Mouse (Mus musculus) liver, embryonic 11.5 days (tissue): ENCODE results near the gene Hmg20b. TPM values are rescaled to one million over a fixed set of nuclear protein-coding genes. Genes with fewer than 3 reads are reported as not detected.

Experiments used
- ATAC-seq: fragments of 200-750 bp; cut with Nextera tagmentation; replicated peaks from 2 replicates; pipeline ENCODE4 v1.8.0; 2017; ENCODE audit warnings: moderate number of reproducible peaks, mild to moderate bottlenecking, moderate TSS enrichment, moderate library complexity; ENCODE audit not compliant: low FRiP score
- DNase-seq: peaks from one replicate; pipeline ENCODE4 v3.0.0-alpha.2; 2017; ENCODE audit warnings: low spot score
- H3K27ac ChIP-seq: fragments of 300-500 bp; sonication (generic); 2 replicates; pipeline ENCODE4 v1.5.1; 2014; ENCODE audit warnings: mild to moderate bottlenecking, low read depth, low read length, control low read depth
- H3K27me3 ChIP-seq: fragments of 300-500 bp; sonication (generic); replicated peaks from 2 replicates; pipeline ENCODE4 v1.6.1; 2014; ENCODE audit warnings: low read length, mixed read lengths; ENCODE audit not compliant: control insufficient read depth, insufficient read depth
- H3K36me3 ChIP-seq: fragments of 300-500 bp; sonication (generic); 2 replicates; pipeline ENCODE4 v1.6.1; 2014; ENCODE audit warnings: mild to moderate bottlenecking, low read length, moderate library complexity, mixed read lengths; ENCODE audit not compliant: control insufficient read depth, insufficient read depth
- H3K4me1 ChIP-seq: fragments of 300-500 bp; sonication (generic); replicated peaks from 2 replicates; pipeline ENCODE4 v1.6.1; 2014; ENCODE audit warnings: low read length, mixed read lengths; ENCODE audit not compliant: control insufficient read depth, insufficient read depth
- H3K4me2 ChIP-seq: fragments of 300-500 bp; sonication (generic); 2 replicates; pipeline ENCODE4 v1.6.1; 2014; ENCODE audit warnings: mild to moderate bottlenecking, control low read depth, moderate library complexity
- H3K4me3 ChIP-seq: fragments of 300-500 bp; sonication (generic); 2 replicates; pipeline ENCODE4 v1.5.1; 2014; ENCODE audit warnings: low read depth, low read length, control low read depth
- H3K9ac ChIP-seq: fragments of 300-500 bp; sonication (generic); 2 replicates; pipeline ENCODE4 v1.6.1; 2014; ENCODE audit warnings: low read depth, low read length, control low read depth
- H3K9me3 ChIP-seq: fragments of 300-500 bp; sonication (generic); 2 replicates; pipeline ENCODE4 v1.6.1; 2016; ENCODE audit warnings: low read length, inconsistent platforms, mixed read lengths; ENCODE audit not compliant: control insufficient read depth
- WGBS: fragments of 180-500 bp; shearing (Covaris S2); extraction: QIAGEN DNeasy Blood & Tissue Kit; methylation state at CpG from one replicate; pipeline ENCODE4 v1.1.7; 2014; 5-methylcytosine and 5-hydroxymethylcytosine counted together
- polyA plus RNA-seq: library from polyadenylated mRNA; unstranded; fragments of >200 nt; fragmentation: Nextera tagmentation; extraction: Ambion mirVana; gene quantifications from 2 replicates; pipeline ENCODE4 v1.2.1, GENCODE M21; 2014

Hmg20b gene
- polyA plus RNA-seq, 1 experiment from 2014 or later = 68.6 TPM

- Histone ChIP-seq H3K27ac (peak overlapping the region; percentile 75), H3K27me3 (no peaks in the 10 kb centered on the region), H3K4me2 (peak overlapping the region; percentile 91), H3K4me3 (peak overlapping the region; percentile 92), H3K9ac (peak overlapping the region; percentile 97), H3K9me3 (no peaks in the 10 kb centered on the region), H3K36me3 (peaks cover 23% of the 10 kb centered on the region), H3K4me1 (peaks cover 31% of the 10 kb centered on the region)
- 35% methylated on average over 6 of the region's 6 CpGs for WGBS
- no peak for DNase-seq
- ATAC-seq = 0 out of 2 replicates have a peak, but pooled peaks have one; percentile 27
Measured at GRCm38 (mm10) chr10:81376561-81377361, 26.5 kb upstream of the Hmg20b start.

DNA sequence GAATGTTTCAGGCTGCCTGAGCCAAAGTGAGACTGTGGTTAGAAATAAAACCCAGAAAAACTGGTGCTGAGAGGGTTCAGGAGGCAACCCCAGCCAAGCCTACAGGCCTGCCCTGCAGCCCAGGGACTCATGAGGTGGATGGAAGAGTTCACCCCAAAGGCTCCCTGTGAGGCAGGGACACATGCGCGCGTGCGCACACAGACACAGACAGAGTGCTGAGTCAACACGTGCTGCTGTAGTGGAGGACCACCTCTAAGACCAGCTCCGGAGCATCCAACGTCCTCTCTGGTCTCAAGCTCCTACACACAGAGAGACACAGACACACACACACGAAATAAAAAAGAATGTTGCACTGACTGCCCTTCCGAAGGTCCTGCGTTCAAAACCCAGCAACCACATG is 25.0 kb upstream of the Hmg20b start:
- Histone ChIP-seq H3K9ac (no peak overlapping the region), H3K4me2 (no peak overlapping the region), H3K36me3 (peaks cover 36% of the 10 kb centered on the region), H3K27ac (no peak overlapping the region; the same call in 1 of the 2 replicates), H3K4me1 (peaks cover 25% of the 10 kb centered on the region), H3K4me3 (no peak overlapping the region), H3K9me3 (no peaks in the 10 kb centered on the region), H3K27me3 (no peaks in the 10 kb centered on the region)
- WGBS = 93% methylated on average over 10 of the region's 10 CpGs
- DNase-seq (no peak), ATAC-seq (no peak)

DNA sequence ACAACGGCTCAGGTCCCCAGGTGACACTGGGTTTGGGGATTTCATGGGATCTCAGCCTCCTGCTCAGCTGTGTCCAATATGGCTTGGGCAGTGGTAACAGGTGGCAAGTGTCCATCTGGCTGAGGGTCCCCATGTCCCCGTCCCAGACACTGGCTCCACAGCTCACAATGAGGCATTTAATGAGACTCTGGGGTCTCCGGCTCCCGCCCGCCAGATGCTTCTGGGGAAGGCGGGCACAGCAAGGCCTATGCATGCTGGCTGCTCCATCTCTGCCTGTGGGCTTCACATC is 16.9 kb upstream of the Hmg20b start:
- H3K4me2 ChIP-seq = no peak overlapping the region
- no peaks in the 10 kb centered on the region for H3K27me3 ChIP-seq
- no peak overlapping the region for H3K4me3 ChIP-seq
- H3K27ac ChIP-seq = no peak overlapping the region
- H3K9me3 ChIP-seq = no peaks in the 10 kb centered on the region
- H3K4me1 ChIP-seq = peaks cover 34% of the 10 kb centered on the region
- H3K36me3 ChIP-seq = peaks cover 54% of the 10 kb centered on the region
- no peak for ATAC-seq
- H3K9ac ChIP-seq = no peak overlapping the region
- 89% methylated on average over 6 of the region's 6 CpGs for WGBS
- no peak for DNase-seq

GRCm38 (mm10) chr10:81366477-81367206 is 16.4 kb upstream of the Hmg20b start:
- H3K4me3 ChIP-seq = no peak overlapping the region
- H3K4me2 ChIP-seq = no peak overlapping the region
- ATAC-seq (peak; percentile 4; the same call in 1 of the 2 replicates), DNase-seq (no peak)
- H3K4me1 ChIP-seq = peaks cover 39% of the 10 kb centered on the region
- H3K27ac ChIP-seq = 0 out of 2 replicates have a peak overlapping the region, but pooled peaks have one; percentile 35
- H3K9ac ChIP-seq = no peak overlapping the region
- no peaks in the 10 kb centered on the region for H3K27me3 ChIP-seq
- H3K9me3 ChIP-seq = no peaks in the 10 kb centered on the region
- WGBS = 73% methylated on average over 6 of the region's 6 CpGs
- peaks cover 54% of the 10 kb centered on the region for H3K36me3 ChIP-seq

- DNase-seq = no peak
Measured at GRCm38 (mm10) chr10:81365672-81366476, 15.6 kb upstream of the Hmg20b start, which contains the start of gene 4930404N11Rik. Gene 4930404N11Rik, minus strand, starts transcription at chr10:81365816.

GRCm38 (mm10) chr10:81365073-81365472 is 14.8 kb upstream of the Hmg20b start:
- Histone ChIP-seq H3K9me3 (no peaks in the 10 kb centered on the region), H3K36me3 (peaks cover 46% of the 10 kb centered on the region), H3K4me3 (no peak overlapping the region; the same call in 1 of the 2 replicates), H3K9ac (peak overlapping the region; percentile 16; the same call in 1 of the 2 replicates), H3K4me1 (peaks cover 53% of the 10 kb centered on the region), H3K4me2 (no peak overlapping the region), H3K27me3 (no peaks in the 10 kb centered on the region), H3K27ac (peak overlapping the region; percentile 42)
- no peak for ATAC-seq
- no peak for DNase-seq
- 45% methylated on average over 4 of the region's 4 CpGs for WGBS

More at GRCm38 (mm10) chr10:81365672-81366476, 15.6 kb upstream of the Hmg20b start, which contains the start of gene 4930404N11Rik:
- Histone ChIP-seq H3K4me1 (peaks cover 45% of the 10 kb centered on the region), H3K36me3 (peaks cover 50% of the 10 kb centered on the region), H3K9ac (peak within 1 kb of the TSS; percentile 16; the same call in 1 of the 2 replicates), H3K27ac (peak within 1 kb of the TSS; percentile 42), H3K27me3 (no peaks in the 10 kb centered on the region), H3K9me3 (no peaks in the 10 kb centered on the region), H3K4me2 (peak within 1 kb of the TSS; percentile 61), H3K4me3 (peak within 1 kb of the TSS; percentile 22)
- ATAC-seq = peak; percentile 7; the same call in 1 of the 2 replicates
- WGBS = 28% methylated on average over 12 of the region's 12 CpGs

DNA sequence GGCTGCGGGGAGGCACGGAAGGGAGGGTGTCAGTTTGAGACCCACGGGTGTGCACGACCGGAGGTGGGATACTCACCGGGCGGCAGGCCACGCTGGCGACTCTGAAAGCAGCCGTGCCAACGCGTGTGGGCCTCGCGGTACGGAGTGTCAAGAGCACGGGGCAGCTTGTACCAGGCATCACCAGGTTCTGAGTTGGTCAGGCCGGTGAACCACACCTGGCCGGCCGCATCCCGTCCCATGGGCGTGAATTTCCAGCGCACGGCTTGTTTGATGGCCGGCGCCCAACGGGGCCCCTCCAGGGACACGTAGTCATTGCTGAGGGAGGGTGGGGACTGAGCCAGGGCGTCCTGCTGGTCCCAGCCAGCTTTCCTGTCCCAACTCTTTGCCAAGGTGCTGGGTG is 14.4 kb upstream of the Hmg20b start:
- peaks cover 57% of the 10 kb centered on the region for H3K4me1 ChIP-seq
- H3K27me3 ChIP-seq = no peaks in the 10 kb centered on the region
- peak overlapping the region; percentile 22 for H3K4me3 ChIP-seq
- H3K9me3 ChIP-seq = no peaks in the 10 kb centered on the region
- H3K9ac ChIP-seq = peak overlapping the region; percentile 31; the same call in 1 of the 2 replicates
- DNase-seq (no peak), ATAC-seq (no peak)
- H3K27ac ChIP-seq = peak overlapping the region; percentile 42
- H3K36me3 ChIP-seq = peaks cover 44% of the 10 kb centered on the region
- 27% methylated on average over 28 of the region's 28 CpGs for WGBS
- H3K4me2 ChIP-seq = peak overlapping the region; percentile 61
